Mouse (Mus musculus) kidney, postnatal 0 days (tissue): ENCODE results near the gene Dhx57. TPM values are rescaled to one million over a fixed set of nuclear protein-coding genes. Genes with fewer than 3 reads are reported as not detected.

Source experiments
- ATAC-seq: fragments of 200-750 bp; cut with Nextera tagmentation; replicated peaks from 2 replicates; pipeline ENCODE4 v1.8.0; 2017; ENCODE audit warnings: low read depth, moderate number of reproducible peaks, moderate TSS enrichment, moderate library complexity; ENCODE audit not compliant: low FRiP score
- DNase-seq: peaks from one replicate; pipeline ENCODE4 v3.0.0-alpha.2; 2016; ENCODE audit warnings: low spot score
- H3K27ac ChIP-seq: fragments of 300-500 bp; sonication (generic); 2 replicates; pipeline ENCODE4 v1.5.1; 2014; ENCODE audit warnings: mild to moderate bottlenecking
- H3K27me3 ChIP-seq: fragments of 300-500 bp; sonication (generic); 2 replicates; pipeline ENCODE4 v1.6.1; 2014; ENCODE audit warnings: low read length, mixed read lengths; ENCODE audit not compliant: insufficient read depth
- H3K36me3 ChIP-seq: fragments of 300-500 bp; sonication (generic); 2 replicates; pipeline ENCODE4 v1.6.1; 2014; ENCODE audit warnings: low read length, mixed read lengths; ENCODE audit not compliant: insufficient read depth
- H3K4me1 ChIP-seq: fragments of 300-500 bp; sonication (generic); replicated peaks from 2 replicates; pipeline ENCODE4 v1.6.1; 2014; ENCODE audit warnings: antibody characterized with exemption, low read length, mixed read lengths; ENCODE audit not compliant: insufficient read depth
- H3K4me2 ChIP-seq: fragments of 300-500 bp; sonication (generic); 2 replicates; pipeline ENCODE4 v1.6.1; 2014; ENCODE audit warnings: mild to moderate bottlenecking, low read length, moderate library complexity, mixed read lengths
- H3K4me3 ChIP-seq: fragments of 300-500 bp; sonication (generic); replicated peaks from 2 replicates; pipeline ENCODE4 v1.5.1; 2014; ENCODE audit warnings: low read depth, low read length
- H3K9ac ChIP-seq: fragments of 300-500 bp; sonication (generic); 2 replicates; pipeline ENCODE4 v1.6.1; 2014; ENCODE audit warnings: low read depth, low read length
- H3K9me3 ChIP-seq: fragments of 300-500 bp; sonication (generic); replicated peaks from 2 replicates; pipeline ENCODE4 v1.6.1; 2016; ENCODE audit warnings: low read length, inconsistent platforms, mixed read lengths
- CTCF ChIP-seq: IDR thresholded peaks from 2 replicates; pipeline ENCODE4 v1.5.1; 2016; ENCODE audit warnings: antibody characterized with exemption, low read depth, mild to moderate bottlenecking, moderate library complexity
- WGBS: fragments of 180-500 bp; shearing (Covaris S2); extraction: QIAGEN DNeasy Blood & Tissue Kit; methylation state at CpG from one replicate; pipeline ENCODE4 v1.1.7; 2014; 5-methylcytosine and 5-hydroxymethylcytosine counted together
- polyA plus RNA-seq: library from polyadenylated mRNA; unstranded; fragments of >200 nt; fragmentation: Nextera tagmentation; extraction: Ambion mirVana; gene quantifications from 2 replicates; pipeline ENCODE4 v1.2.1, GENCODE M21; 2015

The Dhx57 gene
- polyA plus RNA-seq, 1 experiment from 2014 or later: 7.9 TPM

- no peak overlapping the region for H3K9ac ChIP-seq
- H3K9me3 ChIP-seq: no peaks in the 10 kb centered on the region
- no peak for ATAC-seq
- no peaks in the 10 kb centered on the region for H3K27me3 ChIP-seq
- DNase-seq: no peak
- H3K36me3 ChIP-seq: no peaks in the 10 kb centered on the region
- no peak overlapping the region for H3K27ac ChIP-seq
- no peaks in the 10 kb centered on the region for H3K4me1 ChIP-seq
- 69% methylated on average over 6 of the region's 6 CpGs for WGBS
- no peak overlapping the region for H3K4me3 ChIP-seq
- no peak overlapping the region for H3K4me2 ChIP-seq
- TF ChIP-seq CTCF: no peak
These were observed 32.0 kb upstream of the Dhx57 start for GRCm38 (mm10) chr17:80322228-80322627.

DNA sequence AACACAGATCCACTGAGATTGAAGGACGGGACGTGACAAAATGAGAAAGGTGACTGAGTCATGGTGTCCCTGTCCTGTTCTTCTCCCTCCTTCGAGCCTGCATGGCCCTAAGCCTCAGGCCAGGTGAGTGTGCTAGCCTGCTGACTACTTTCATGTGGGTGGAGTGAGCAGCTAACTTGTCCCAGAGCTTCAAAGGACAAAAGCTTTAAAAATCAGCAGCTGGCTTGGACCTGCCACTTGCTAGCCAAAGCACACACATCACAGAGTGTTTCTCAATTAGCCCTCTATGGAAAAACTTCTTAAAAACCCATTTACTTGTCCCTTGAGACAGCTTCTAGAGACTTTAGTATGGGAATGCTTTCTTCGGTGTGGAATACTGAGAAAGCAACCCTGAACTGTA, 22.1 kb upstream of the Dhx57 start:
- H3K4me1 ChIP-seq: no peaks in the 10 kb centered on the region
- no peaks in the 10 kb centered on the region for H3K27me3 ChIP-seq
- H3K9ac ChIP-seq: no peak overlapping the region
- no peaks in the 10 kb centered on the region for H3K36me3 ChIP-seq
- H3K4me3 ChIP-seq: no peak overlapping the region
- TF ChIP-seq CTCF: no peak
- ATAC-seq: no peak
- 71% methylated on average over 4 of the region's 4 CpGs for WGBS
- H3K9me3 ChIP-seq: no peaks in the 10 kb centered on the region
- H3K27ac ChIP-seq: no peak overlapping the region
- H3K4me2 ChIP-seq: no peak overlapping the region
- DNase-seq: no peak

GRCm38 (mm10) chr17:80311761-80312160, 21.5 kb upstream of the Dhx57 start:
- Histone ChIP-seq H3K27ac (no peak overlapping the region), H3K4me3 (no peak overlapping the region), H3K4me2 (no peak overlapping the region), H3K9ac (no peak overlapping the region), H3K9me3 (no peaks in the 10 kb centered on the region), H3K4me1 (no peaks in the 10 kb centered on the region), H3K27me3 (no peaks in the 10 kb centered on the region), H3K36me3 (no peaks in the 10 kb centered on the region)
- DNase-seq (no peak), ATAC-seq (no peak)
- 72% methylated on average over 9 of the region's 9 CpGs for WGBS
- no peak for TF ChIP-seq CTCF

DNA sequence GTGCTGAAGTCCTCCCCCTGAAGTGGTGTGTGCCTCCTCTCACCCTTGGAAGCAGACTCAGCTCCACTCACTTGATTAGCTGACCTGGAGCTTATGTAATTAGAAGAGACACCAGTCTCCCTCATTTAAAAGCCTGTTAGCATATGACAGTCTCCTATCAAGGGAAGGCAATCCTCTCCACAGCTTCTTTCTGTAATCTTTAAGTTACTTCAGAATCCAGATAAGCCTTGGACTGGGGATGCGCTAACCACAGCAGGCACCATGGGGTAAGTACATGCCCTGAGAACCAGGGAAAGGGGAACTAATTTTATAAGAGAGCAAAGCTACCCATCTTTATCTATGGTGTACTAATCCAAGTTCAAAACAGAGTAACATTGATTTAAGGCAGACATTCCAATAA, 17.0 kb upstream of the Dhx57 start, which contains the start of gene Arhgef33:
Gene Arhgef33 (plus strand): TSS at position 157 of the 400 bp plus-strand sequence.
- no peaks in the 10 kb centered on the region for H3K4me1 ChIP-seq
- H3K27ac ChIP-seq: no peak within 1 kb of the TSS
- no peaks in the 10 kb centered on the region for H3K9me3 ChIP-seq
- DNase-seq: no peak
- no peaks in the 10 kb centered on the region for H3K36me3 ChIP-seq
- H3K9ac ChIP-seq: no peak within 1 kb of the TSS
- WGBS: 100% methylated on average over 1 of the region's 1 CpGs
- H3K4me2 ChIP-seq: no peak within 1 kb of the TSS
- no peak for TF ChIP-seq CTCF
- no peak within 1 kb of the TSS for H3K4me3 ChIP-seq
- no peaks in the 10 kb centered on the region for H3K27me3 ChIP-seq
- ATAC-seq: no peak

DNA sequence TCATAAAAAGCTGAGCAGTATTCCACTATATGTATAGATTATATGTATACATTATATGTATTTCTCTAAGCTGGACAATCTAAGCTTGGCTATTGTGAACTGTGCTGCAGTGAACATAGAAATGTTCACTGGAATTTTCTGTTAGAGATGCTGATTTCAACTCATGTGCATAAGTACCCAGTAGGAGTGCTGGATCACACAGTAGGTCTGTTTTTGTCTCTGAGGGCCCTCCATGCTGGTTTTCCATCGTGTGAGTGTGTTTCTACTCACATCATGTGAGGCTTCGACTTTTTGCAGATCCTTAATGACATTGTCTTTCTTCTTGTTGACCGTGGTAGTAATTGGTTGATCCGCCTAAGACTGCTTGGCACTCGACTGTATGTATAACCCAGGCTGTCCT, 8.6 kb upstream of the Dhx57 start:
- no peak overlapping the region for H3K27ac ChIP-seq
- DNase-seq (no peak), ATAC-seq (no peak)
- no peaks in the 10 kb centered on the region for H3K4me1 ChIP-seq
- no peaks in the 10 kb centered on the region for H3K9me3 ChIP-seq
- no peaks in the 10 kb centered on the region for H3K36me3 ChIP-seq
- H3K4me3 ChIP-seq: no peak overlapping the region
- no peak overlapping the region for H3K9ac ChIP-seq
- H3K27me3 ChIP-seq: no peaks in the 10 kb centered on the region
- no peak overlapping the region for H3K4me2 ChIP-seq
- no peak for TF ChIP-seq CTCF
- WGBS: 92% methylated on average over 5 of the region's 5 CpGs

DNA sequence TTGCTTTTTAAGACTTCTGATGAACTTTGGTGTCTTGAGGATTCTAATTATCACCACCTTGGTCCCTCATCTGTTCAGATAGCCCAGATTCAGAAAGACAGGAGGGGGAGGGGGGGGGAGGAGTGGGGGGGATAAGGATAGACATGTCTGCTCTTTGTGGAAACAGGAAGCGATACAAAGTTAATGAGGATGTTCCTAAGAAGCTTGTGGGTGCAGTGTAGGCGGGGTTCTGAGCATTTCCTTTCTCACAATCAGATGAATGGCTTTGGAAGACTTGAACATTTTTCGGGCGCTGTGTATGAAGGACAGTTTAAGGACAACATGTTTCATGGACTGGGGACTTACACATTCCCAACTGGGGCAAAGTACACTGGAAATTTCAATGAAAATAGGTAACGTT, 5.0 kb upstream of the Dhx57 start:
- no peaks in the 10 kb centered on the region for H3K9me3 ChIP-seq
- H3K27me3 ChIP-seq: no peaks in the 10 kb centered on the region
- no peak overlapping the region for H3K27ac ChIP-seq
- ATAC-seq (no peak), DNase-seq (no peak)
- H3K4me2 ChIP-seq: no peak overlapping the region
- no peaks in the 10 kb centered on the region for H3K36me3 ChIP-seq
- no peak for TF ChIP-seq CTCF
- no peak overlapping the region for H3K4me3 ChIP-seq
- no peaks in the 10 kb centered on the region for H3K4me1 ChIP-seq
- no peak overlapping the region for H3K9ac ChIP-seq
- 89% methylated on average over 5 of the region's 5 CpGs for whole genome bisulfite sequencing

DNA sequence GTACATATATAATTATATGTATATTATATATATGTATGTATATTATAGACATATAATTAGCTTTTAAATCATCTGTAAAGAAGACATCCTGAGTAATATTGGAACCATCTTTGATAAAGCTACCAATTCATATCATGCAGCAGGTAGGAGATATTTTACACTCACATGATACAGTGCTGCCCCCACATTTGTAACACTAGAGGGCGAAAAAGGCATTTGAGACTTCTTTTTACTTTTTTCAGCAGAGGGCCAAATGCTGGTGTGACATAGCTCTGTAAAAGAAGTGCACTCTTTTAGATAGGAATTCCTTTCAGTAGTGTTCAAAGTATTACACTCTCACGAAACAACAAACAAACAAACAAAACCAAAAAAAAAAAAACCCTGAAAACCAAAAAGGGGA, 872 bp upstream of the Dhx57 start:
- Histone ChIP-seq H3K4me1 (peaks cover 4% of the 10 kb centered on the region; the same call in 1 of the 2 replicates), H3K36me3 (no peaks in the 10 kb centered on the region), H3K27me3 (no peaks in the 10 kb centered on the region), H3K4me3 (no peak overlapping the region), H3K9me3 (no peaks in the 10 kb centered on the region), H3K4me2 (no peak overlapping the region), H3K27ac (no peak overlapping the region), H3K9ac (no peak overlapping the region)
- TF ChIP-seq CTCF: peak; percentile 85
- WGBS: 22% methylated on average over 2 of the region's 2 CpGs
- ATAC-seq: no peak
- DNase-seq: peak; percentile 90
